Mouse (Mus musculus) intestine, embryonic 14.5 days (tissue): ENCODE results near the gene Erv3. TPM values are rescaled to one million over a fixed set of nuclear protein-coding genes. Genes with fewer than 3 reads are reported as not detected.

ENCODE experiments used
- ATAC-seq: fragments of 200-750 bp; cut with Nextera tagmentation; replicated peaks from 2 replicates; pipeline ENCODE4 v1.8.0; 2017; ENCODE audit warnings: low read depth, moderate number of reproducible peaks, moderate TSS enrichment, moderate library complexity; ENCODE audit not compliant: low FRiP score, low TSS enrichment
- DNase-seq: peaks from one replicate; pipeline ENCODE4 v3.0.0-alpha.2; 2018; ENCODE audit warnings: low spot score
- H3K27ac ChIP-seq: fragments of 300-500 bp; sonication (generic); 2 replicates; pipeline ENCODE4 v1.5.1; 2014; ENCODE audit warnings: low read depth, mild to moderate bottlenecking, control low read depth
- H3K27me3 ChIP-seq: fragments of 300-500 bp; sonication (generic); replicated peaks from 2 replicates; pipeline ENCODE4 v1.6.1; 2014; ENCODE audit warnings: low read length, control low read depth; ENCODE audit not compliant: control insufficient read depth, insufficient read depth
- H3K36me3 ChIP-seq: fragments of 300-500 bp; sonication (generic); 2 replicates; pipeline ENCODE4 v1.6.1; 2014; ENCODE audit warnings: low read length, control low read depth; ENCODE audit not compliant: control insufficient read depth, insufficient read depth
- H3K4me1 ChIP-seq: fragments of 300-500 bp; sonication (generic); replicated peaks from 2 replicates; pipeline ENCODE4 v1.6.1; 2014; ENCODE audit warnings: low read length, control low read depth, mixed read lengths; ENCODE audit not compliant: control insufficient read depth, insufficient read depth
- H3K4me2 ChIP-seq: fragments of 300-500 bp; sonication (generic); 2 replicates; pipeline ENCODE4 v1.6.1; 2014; ENCODE audit warnings: low read length
- H3K4me3 ChIP-seq: fragments of 300-500 bp; sonication (generic); 2 replicates; pipeline ENCODE4 v1.5.1; 2014; ENCODE audit warnings: low read depth, low read length, control low read depth, mixed read lengths
- H3K9ac ChIP-seq: fragments of 300-500 bp; sonication (generic); 2 replicates; pipeline ENCODE4 v1.6.1; 2014; ENCODE audit warnings: mild to moderate bottlenecking, low read length
- H3K9me3 ChIP-seq: fragments of 300-500 bp; sonication (generic); 2 replicates; pipeline ENCODE4 v1.6.1; 2016; ENCODE audit warnings: low read length, control low read depth; ENCODE audit not compliant: control insufficient read depth
- WGBS: fragments of 180-500 bp; shearing (Covaris S2); extraction: QIAGEN DNeasy Blood & Tissue Kit; methylation state at CpG from one replicate; pipeline ENCODE4 v1.1.7; 2014; 5-methylcytosine and 5-hydroxymethylcytosine counted together
- polyA plus RNA-seq: library from polyadenylated mRNA; unstranded; fragments of >200 nt; fragmentation: Nextera tagmentation; extraction: Ambion mirVana; gene quantifications from 2 replicates; pipeline ENCODE4 v1.2.1, GENCODE M21; 2014

Gene Erv3
- polyA plus RNA-seq, 1 experiment from 2014 or later, result not detected

GRCm38 (mm10) chr2:131853719-131854118 lies 5.8 kb downstream of the Erv3 start:
- 39% methylated on average over 4 of the region's 4 CpGs for WGBS
- Histone ChIP-seq H3K4me2 (no peak overlapping the region), H3K9me3 (no peaks in the 10 kb centered on the region), H3K4me1 (no peaks in the 10 kb centered on the region; the same call in 1 of the 2 replicates), H3K27me3 (no peaks in the 10 kb centered on the region), H3K9ac (no peak overlapping the region), H3K27ac (no peak overlapping the region), H3K4me3 (no peak overlapping the region), H3K36me3 (no peaks in the 10 kb centered on the region)
- no peak for DNase-seq
- no peak for ATAC-seq

GRCm38 (mm10) chr2:131851333-131852092 lies 8.0 kb downstream of the Erv3 start:
- Histone ChIP-seq H3K36me3 (no peaks in the 10 kb centered on the region), H3K9me3 (no peaks in the 10 kb centered on the region), H3K4me3 (no peak overlapping the region), H3K27ac (no peak overlapping the region), H3K27me3 (no peaks in the 10 kb centered on the region), H3K4me2 (no peak overlapping the region), H3K9ac (no peak overlapping the region), H3K4me1 (peaks cover 5% of the 10 kb centered on the region; the same call in 1 of the 2 replicates)
- WGBS, result 83% methylated on average over 12 of the region's 12 CpGs
- ATAC-seq (no peak), DNase-seq (no peak)

GRCm38 (mm10) chr2:131850047-131850446 lies 9.5 kb downstream of the Erv3 start:
- no peak for ATAC-seq
- no peaks in the 10 kb centered on the region for H3K9me3 ChIP-seq
- no peaks in the 10 kb centered on the region for H3K27me3 ChIP-seq
- 93% methylated on average over 4 of the region's 4 CpGs for WGBS
- H3K4me3 ChIP-seq, result no peak overlapping the region
- no peak for DNase-seq
- H3K4me2 ChIP-seq, result no peak overlapping the region
- H3K36me3 ChIP-seq, result no peaks in the 10 kb centered on the region
- H3K27ac ChIP-seq, result no peak overlapping the region
- peaks cover 8% of the 10 kb centered on the region; the same call in 1 of the 2 replicates for H3K4me1 ChIP-seq
- H3K9ac ChIP-seq, result no peak overlapping the region

GRCm38 (mm10) chr2:131847501-131848359 lies 11.8 kb downstream of the Erv3 start:
- Histone ChIP-seq H3K9ac (no peak overlapping the region), H3K4me2 (peak overlapping the region; percentile 4; the same call in 1 of the 2 replicates), H3K36me3 (no peaks in the 10 kb centered on the region), H3K27me3 (no peaks in the 10 kb centered on the region), H3K9me3 (no peaks in the 10 kb centered on the region), H3K27ac (no peak overlapping the region), H3K4me1 (0 out of 2 replicates have a peak, but pooled peaks cover 8% of the 10 kb centered on the region), H3K4me3 (no peak overlapping the region)
- 12% methylated on average over 10 of the region's 10 CpGs for WGBS
- DNase-seq, result no peak
- no peak; the same call in 1 of the 2 replicates for ATAC-seq

GRCm38 (mm10) chr2:131846811-131847210 lies 12.7 kb downstream of the Erv3 start:
- ATAC-seq (no peak), DNase-seq (no peak)
- H3K9ac ChIP-seq, result no peak overlapping the region
- H3K27ac ChIP-seq, result no peak overlapping the region
- 57% methylated on average over 2 of the region's 2 CpGs for WGBS
- H3K36me3 ChIP-seq, result no peaks in the 10 kb centered on the region
- 0 out of 2 replicates have a peak, but pooled peaks cover 8% of the 10 kb centered on the region for H3K4me1 ChIP-seq
- H3K9me3 ChIP-seq, result no peaks in the 10 kb centered on the region
- H3K4me3 ChIP-seq, result no peak overlapping the region
- H3K27me3 ChIP-seq, result no peaks in the 10 kb centered on the region
- no peak overlapping the region for H3K4me2 ChIP-seq

GRCm38 (mm10) chr2:131846132-131846710 lies 13.3 kb downstream of the Erv3 start:
- Histone ChIP-seq H3K9me3 (no peaks in the 10 kb centered on the region), H3K27ac (no peak overlapping the region; the same call in 1 of the 2 replicates), H3K9ac (no peak overlapping the region), H3K4me2 (no peak overlapping the region; the same call in 1 of the 2 replicates), H3K27me3 (no peaks in the 10 kb centered on the region), H3K4me3 (no peak overlapping the region), H3K36me3 (no peaks in the 10 kb centered on the region), H3K4me1 (0 out of 2 replicates have a peak, but pooled peaks cover 8% of the 10 kb centered on the region)
- ATAC-seq, result no peak
- DNase-seq, result no peak
- 58% methylated on average over 11 of the region's 11 CpGs for WGBS

- Histone ChIP-seq H3K27ac (no peak overlapping the region; the same call in 1 of the 2 replicates), H3K9me3 (no peaks in the 10 kb centered on the region), H3K4me1 (0 out of 2 replicates have a peak, but pooled peaks cover 8% of the 10 kb centered on the region), H3K27me3 (no peaks in the 10 kb centered on the region), H3K4me2 (no peak overlapping the region; the same call in 1 of the 2 replicates), H3K36me3 (no peaks in the 10 kb centered on the region), H3K4me3 (no peak overlapping the region), H3K9ac (no peak overlapping the region)
- 40% methylated on average over 8 of the region's 8 CpGs for WGBS
- DNase-seq, result no peak
- no peak for ATAC-seq
Observed at GRCm38 (mm10) chr2:131845671-131846070, 13.9 kb downstream of the Erv3 start.

GRCm38 (mm10) chr2:131842568-131842967 lies 17.0 kb downstream of the Erv3 start:
- WGBS, result 79% methylated on average over 5 of the region's 5 CpGs
- no peak overlapping the region for H3K9ac ChIP-seq
- ATAC-seq, result no peak

More at GRCm38 (mm10) chr2:131842568-131842967, 17.0 kb downstream of the Erv3 start:
- no peaks in the 10 kb centered on the region for H3K27me3 ChIP-seq
- 0 out of 2 replicates have a peak, but pooled peaks cover 5% of the 10 kb centered on the region for H3K4me1 ChIP-seq
- no peak for DNase-seq
- H3K9me3 ChIP-seq, result no peaks in the 10 kb centered on the region
- H3K4me3 ChIP-seq, result no peak overlapping the region
- no peak overlapping the region for H3K27ac ChIP-seq
- H3K4me2 ChIP-seq, result no peak overlapping the region
- H3K36me3 ChIP-seq, result no peaks in the 10 kb centered on the region
